Comparison of ENCODE assay signal across 13 mouse cellular contexts in the genomic region with DNA sequence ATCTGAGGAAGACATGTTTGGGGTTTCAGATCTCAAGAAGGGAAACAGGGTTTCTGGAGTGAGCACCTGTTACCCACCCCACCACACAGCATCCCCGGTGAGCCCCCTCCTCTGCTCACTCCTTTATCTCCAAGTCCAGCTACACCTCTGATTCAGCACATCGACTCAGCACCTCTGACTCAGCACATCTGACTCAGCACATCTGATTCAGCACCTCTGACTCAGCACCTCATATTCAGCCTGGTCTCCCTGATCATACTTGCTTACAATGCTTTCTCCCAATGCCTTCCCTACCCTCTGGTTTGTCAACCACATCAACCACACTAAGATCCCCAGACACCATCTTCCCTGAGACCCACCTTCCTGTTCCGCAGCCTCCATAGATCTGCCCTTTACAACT. TPM values are rescaled to one million over a fixed set of nuclear protein-coding genes. Genes with fewer than 3 reads are reported as not detected.
DNase-seq lines count a peak whose midpoint lies in the region; ATAC-seq and TF ChIP-seq lines count a peak whose summit lies in the region.
"Had no signal": no experiment of that assay in that cellular context is flagged by ENCODE, and none has a peak within 500 bp of the region (broad histone marks: within the 10 kb centered on the region; RNA-seq: fewer than 3 reads in every experiment).

No protein-coding gene starts in this region.

- peak overlapping the region; percentile 77 for H3K27ac ChIP-seq in liver, postnatal 0 days (ENCODE audit: low read depth)
- H3K27ac ChIP-seq in hindbrain, embryonic 14.5 days = no peak overlapping the region
- H3K27ac ChIP-seq in midbrain, embryonic 13.5 days = no peak overlapping the region
- H3K27ac ChIP-seq: limb, embryonic 13.5 days had no signal

- no peak for TF ChIP-seq CTCF in liver, postnatal 0 days (IDR thresholded peaks at IDR 0.05; ENCODE audit: low read depth)

- no peak overlapping the region for H3K4me3 ChIP-seq in liver, postnatal 0 days (ENCODE audit: low read depth, low read length)
- H3K4me3 ChIP-seq in hindbrain, embryonic 14.5 days (replicated peaks; ENCODE audit: low read length) = no peak overlapping the region
- no peak overlapping the region for H3K4me3 ChIP-seq in midbrain, embryonic 13.5 days (replicated peaks)
- H3K4me3 ChIP-seq: limb, embryonic 13.5 days had no signal

- H3K9me3 ChIP-seq in liver, postnatal 0 days (ENCODE audit: low read length) = no peaks in the 10 kb centered on the region
- H3K9me3 ChIP-seq in hindbrain, embryonic 14.5 days (ENCODE audit: control insufficient read depth, low read length) = no peaks in the 10 kb centered on the region
- no peaks in the 10 kb centered on the region for H3K9me3 ChIP-seq in midbrain, embryonic 13.5 days

- peak overlapping the region; percentile 53 for H3K4me2 ChIP-seq in liver, postnatal 0 days (ENCODE audit: low read depth, low read length)
- no peak overlapping the region for H3K4me2 ChIP-seq in hindbrain, embryonic 14.5 days (replicated peaks)
- H3K4me2 ChIP-seq in midbrain, embryonic 13.5 days (replicated peaks) = no peak overlapping the region
- H3K4me2 ChIP-seq: limb, embryonic 13.5 days had no signal

- ATAC-seq in liver, postnatal 0 days = peak; percentile 83
- no peak for ATAC-seq in hindbrain, embryonic 14.5 days (ENCODE audit: low FRiP score)
- ATAC-seq in midbrain, embryonic 13.5 days = no peak

- peak; percentile 35 for DNase-seq in embryo, embryonic 10 days (ENCODE audit: low spot score)
- DNase-seq in embryo, embryonic 11 days = no peak
- peak; percentile 69 for DNase-seq in 3T3-L1 (ENCODE audit: low read depth, low spot score)
- peak; percentile 55 for DNase-seq in adrenal gland, postnatal 25 days
- DNase-seq in liver, postnatal 0 days = peak; percentile 67
- DNase-seq in hindbrain, embryonic 14.5 days (ENCODE audit: low spot score) = no peak
- no peak for DNase-seq in spleen, adult 18-20 months

- H3K36me3 ChIP-seq in liver, postnatal 0 days (replicated peaks; ENCODE audit: insufficient read depth, low read length) = no peaks in the 10 kb centered on the region
- H3K36me3 ChIP-seq in hindbrain, embryonic 14.5 days (replicated peaks; ENCODE audit: control insufficient read depth, insufficient read depth) = no peaks in the 10 kb centered on the region
- no peaks in the 10 kb centered on the region for H3K36me3 ChIP-seq in midbrain, embryonic 13.5 days
- H3K36me3 ChIP-seq: limb, embryonic 13.5 days had no signal

- H3K4me1 ChIP-seq in liver, postnatal 0 days (ENCODE audit: insufficient read depth) = peaks cover 17% of the 10 kb centered on the region
- peaks cover 5% of the 10 kb centered on the region; the same call in 1 of the 2 replicates for H3K4me1 ChIP-seq in hindbrain, embryonic 14.5 days (replicated peaks; ENCODE audit: control insufficient read depth, insufficient read depth, low read length)
- H3K4me1 ChIP-seq in midbrain, embryonic 13.5 days (replicated peaks) = peaks cover 9% of the 10 kb centered on the region

- TF ChIP-seq EP300 in liver, postnatal 0 days (IDR thresholded peaks at IDR 0.05; ENCODE audit: low read depth) = peak; percentile 96

- H3K9ac ChIP-seq in liver, postnatal 0 days (replicated peaks) = peak overlapping the region; percentile 47; the same call in 1 of the 2 replicates
- H3K9ac ChIP-seq in hindbrain, embryonic 14.5 days = no peak overlapping the region
- no peak overlapping the region for H3K9ac ChIP-seq in midbrain, embryonic 13.5 days (replicated peaks)
- H3K9ac ChIP-seq: limb, embryonic 13.5 days had no signal

- WGBS in liver, postnatal 0 days (ENCODE audit: insufficient replicate concordance) = 41% methylated on average over 3 of the region's 3 CpGs
- 82% methylated on average over 3 of the region's 3 CpGs for WGBS in hindbrain, embryonic 14.5 days
- 75% methylated on average over 3 of the region's 3 CpGs for WGBS in midbrain, embryonic 13.5 days

- peaks cover 15% of the 10 kb centered on the region; the same call in 1 of the 2 replicates for H3K27me3 ChIP-seq in liver, postnatal 0 days (ENCODE audit: insufficient read depth, low read length)
- H3K27me3 ChIP-seq in hindbrain, embryonic 14.5 days (ENCODE audit: control insufficient read depth, insufficient read depth, low read length) = no peaks in the 10 kb centered on the region
- peaks cover 2% of the 10 kb centered on the region; the same call in 1 of the 2 replicates for H3K27me3 ChIP-seq in midbrain, embryonic 13.5 days

RNA-seq across cellular contexts. Expression of gene Lexm, which starts 3.5 kb away (rescaled TPM):
- total RNA-seq in adrenal gland, postnatal 25 days (2021) = not detected in 2 replicates
- not detected in 2 replicates for polyA plus RNA-seq in liver, postnatal 0 days (2015; fragmentation: Nextera tagmentation; extraction: Ambion mirVana)
- polyA plus RNA-seq in hindbrain, embryonic 14.5 days (2014; fragmentation: Nextera tagmentation; extraction: Ambion mirVana) = not detected in 2 replicates
- polyA plus RNA-seq in midbrain, embryonic 13.5 days (2015; fragmentation: Nextera tagmentation; extraction: Ambion mirVana) = 0.13 TPM in 1 of 2 replicates, not detected in the other
- total RNA-seq: heart, adult 18-20 months; midbrain, postnatal 0 days had no signal
- polyA plus RNA-seq: C2C12; embryonic facial prominence, embryonic 14.5 days; midbrain, postnatal 0 days had no signal

RNA-seq across cellular contexts. Expression of gene Ttc22, which starts 8.7 kb away (rescaled TPM):
- total RNA-seq in adrenal gland, postnatal 25 days (2021) = not detected in 2 replicates
- not detected in 2 replicates for polyA plus RNA-seq in liver, postnatal 0 days (2015; fragmentation: Nextera tagmentation; extraction: Ambion mirVana)
- polyA plus RNA-seq in hindbrain, embryonic 14.5 days (2014; fragmentation: Nextera tagmentation; extraction: Ambion mirVana) = 1.6 and 1.9 TPM in 2 replicates
- 1.9 and 2.2 TPM in 2 replicates for polyA plus RNA-seq in midbrain, embryonic 13.5 days (2015; fragmentation: Nextera tagmentation; extraction: Ambion mirVana)
- total RNA-seq: heart, adult 18-20 months had no signal
- polyA plus RNA-seq: C2C12 had no signal

RNA-seq across cellular contexts. Expression of gene Pars2, which starts 37.3 kb away (rescaled TPM):
- 5.6 and 7.5 TPM in 2 replicates for total RNA-seq in adrenal gland, postnatal 25 days (2021)
- 3.9 and 4.3 TPM in 2 replicates for polyA plus RNA-seq in liver, postnatal 0 days (2015; fragmentation: Nextera tagmentation; extraction: Ambion mirVana)
- polyA plus RNA-seq in hindbrain, embryonic 14.5 days (2014; fragmentation: Nextera tagmentation; extraction: Ambion mirVana) = 10.1 and 11.0 TPM in 2 replicates
- 9.9 and 10.5 TPM in 2 replicates for polyA plus RNA-seq in midbrain, embryonic 13.5 days (2015; fragmentation: Nextera tagmentation; extraction: Ambion mirVana)

RNA-seq across cellular contexts. Expression of gene Dhcr24, which starts 52.7 kb away (rescaled TPM):
- total RNA-seq in adrenal gland, postnatal 25 days (2021) = 428 and 448 TPM in 2 replicates
- 13.6 and 17.1 TPM in 2 replicates for polyA plus RNA-seq in liver, postnatal 0 days (2015; fragmentation: Nextera tagmentation; extraction: Ambion mirVana)
- 25.7 and 27.1 TPM in 2 replicates for polyA plus RNA-seq in hindbrain, embryonic 14.5 days (2014; fragmentation: Nextera tagmentation; extraction: Ambion mirVana)
- 7.8 and 8.9 TPM in 2 replicates for polyA plus RNA-seq in midbrain, embryonic 13.5 days (2015; fragmentation: Nextera tagmentation; extraction: Ambion mirVana)

Comparison
In these comparisons a context has a peak if more than half of its experiments do, and no peak if none do; other contexts are left out.
1. DNase-seq: peak in embryo, embryonic 10 days (single experiment), 3T3-L1 (single experiment), adrenal gland, postnatal 25 days (single experiment) and liver, postnatal 0 days (single experiment); none in embryo, embryonic 11 days (single experiment), hindbrain, embryonic 14.5 days (single experiment) and spleen, adult 18-20 months (0 of 2).